In the genomic region with DNA sequence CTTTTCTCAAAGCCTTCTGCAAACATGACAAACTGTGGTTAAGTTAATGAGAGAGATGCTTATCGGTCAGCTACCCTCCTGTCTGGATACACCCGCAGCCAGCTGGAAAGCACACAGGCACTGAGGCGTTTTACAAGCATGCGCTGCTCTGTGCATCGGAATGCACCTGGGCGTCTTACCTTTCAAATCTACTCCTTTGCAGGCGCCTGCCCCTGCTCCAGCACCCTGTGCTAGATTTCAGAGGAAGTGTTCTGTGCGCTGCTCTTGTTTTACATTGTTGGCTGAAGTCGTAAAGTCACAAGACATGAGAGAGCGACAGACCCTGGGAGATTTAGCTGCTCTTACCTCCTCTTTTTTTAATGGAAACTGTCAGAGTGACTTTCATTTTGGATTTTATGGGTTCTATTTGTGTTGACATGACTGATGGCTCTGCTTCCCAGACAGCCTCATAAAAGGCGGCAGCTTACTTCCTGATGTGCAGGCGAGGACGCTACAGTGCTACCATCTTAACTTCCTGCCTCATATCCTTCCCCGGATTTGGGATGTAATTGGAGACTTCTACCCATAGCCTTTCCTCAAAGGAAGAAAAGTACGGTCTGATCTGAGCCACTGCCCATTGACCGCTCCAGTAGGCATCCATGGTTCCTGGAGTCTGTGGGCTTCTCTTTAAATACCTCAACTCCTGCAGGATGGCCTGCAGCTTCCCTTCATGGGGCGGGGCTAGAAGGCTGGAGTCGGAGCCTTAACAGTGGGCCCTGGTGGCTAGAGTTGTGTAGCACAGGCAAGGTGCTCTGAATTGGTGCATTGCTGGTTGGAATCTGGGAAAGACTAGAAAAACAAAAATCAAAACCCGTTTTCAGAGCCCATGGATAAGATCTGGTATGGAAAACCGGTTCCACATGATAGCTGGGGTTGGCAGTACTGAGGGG, we compare ENCODE assay signal across 8 mouse cellular contexts. TPM values are rescaled to one million over a fixed set of nuclear protein-coding genes. Genes with fewer than 3 reads are reported as not detected.
A peak's percentile ranks its signal among the peaks of the same experiment; 100 is the strongest.
DNase-seq lines count a peak whose midpoint lies in the region; ATAC-seq lines count a peak whose summit lies in the region.

No protein-coding gene starts in this region.

- H3K27ac ChIP-seq in liver, embryonic 11.5 days (ENCODE audit: low read depth, low read length): no peak overlapping the region
- H3K27ac ChIP-seq in neural tube, embryonic 15.5 days (replicated peaks): peak overlapping the region; percentile 24; the same call in 1 of the 2 replicates
- no peak overlapping the region for H3K27ac ChIP-seq in forebrain, embryonic 13.5 days

- no peak overlapping the region for H3K4me2 ChIP-seq in liver, embryonic 11.5 days
- H3K4me2 ChIP-seq in neural tube, embryonic 15.5 days: peak overlapping the region; percentile 34
- no peak overlapping the region for H3K4me2 ChIP-seq in forebrain, embryonic 13.5 days

- no peaks in the 10 kb centered on the region for H3K9me3 ChIP-seq in liver, embryonic 11.5 days (ENCODE audit: control insufficient read depth, low read length)
- H3K9me3 ChIP-seq in neural tube, embryonic 15.5 days (replicated peaks): no peaks in the 10 kb centered on the region
- H3K9me3 ChIP-seq in forebrain, embryonic 13.5 days (replicated peaks): no peaks in the 10 kb centered on the region

- no peaks in the 10 kb centered on the region for H3K4me1 ChIP-seq in liver, embryonic 11.5 days (replicated peaks; ENCODE audit: control insufficient read depth, insufficient read depth, low read length)
- H3K4me1 ChIP-seq in neural tube, embryonic 15.5 days: peaks cover 19% of the 10 kb centered on the region
- H3K4me1 ChIP-seq in forebrain, embryonic 13.5 days: peaks cover 4% of the 10 kb centered on the region; the same call in 1 of the 2 replicates

- no peak overlapping the region for H3K4me3 ChIP-seq in liver, embryonic 11.5 days (ENCODE audit: low read depth, low read length)
- no peak overlapping the region for H3K4me3 ChIP-seq in neural tube, embryonic 15.5 days (replicated peaks)
- H3K4me3 ChIP-seq in forebrain, embryonic 13.5 days: no peak overlapping the region

- no peaks in the 10 kb centered on the region for H3K27me3 ChIP-seq in liver, embryonic 11.5 days (replicated peaks; ENCODE audit: control insufficient read depth, insufficient read depth, low read length)
- no peaks in the 10 kb centered on the region for H3K27me3 ChIP-seq in neural tube, embryonic 15.5 days (replicated peaks)
- no peaks in the 10 kb centered on the region for H3K27me3 ChIP-seq in forebrain, embryonic 13.5 days

- 49% methylated on average over 20 of the region's 20 CpGs for WGBS in liver, embryonic 11.5 days
- 36% methylated on average over 20 of the region's 20 CpGs for WGBS in neural tube, embryonic 15.5 days
- 81% methylated on average over 20 of the region's 20 CpGs for WGBS in forebrain, embryonic 13.5 days

- DNase-seq in liver: peak; percentile 28
- DNase-seq in liver, embryonic 11.5 days (ENCODE audit: low spot score): no peak
- peak; percentile 79 for DNase-seq in embryo, embryonic 11 days
- DNase-seq in kidney, postnatal 36 days: peak; percentile 17 to 69
- no peak for DNase-seq in frontal cortex, postnatal 14 days (ENCODE audit: low spot score in 2 of 2)
- DNase-seq in frontal cortex, postnatal 25 days (ENCODE audit: low spot score in 2 of 2): no peak

- ATAC-seq in liver, embryonic 11.5 days (replicated peaks; ENCODE audit: low FRiP score): no peak
- no peak for ATAC-seq in neural tube, embryonic 15.5 days (ENCODE audit: low FRiP score)
- no peak for ATAC-seq in forebrain, embryonic 13.5 days

- H3K36me3 ChIP-seq in liver, embryonic 11.5 days (ENCODE audit: control insufficient read depth, insufficient read depth, low read length): no peaks in the 10 kb centered on the region
- no peaks in the 10 kb centered on the region for H3K36me3 ChIP-seq in neural tube, embryonic 15.5 days
- H3K36me3 ChIP-seq in forebrain, embryonic 13.5 days (ENCODE audit: poor library complexity, severe bottlenecking): no peaks in the 10 kb centered on the region

- no peak overlapping the region for H3K9ac ChIP-seq in liver, embryonic 11.5 days (ENCODE audit: low read depth, low read length)
- H3K9ac ChIP-seq in neural tube, embryonic 15.5 days (replicated peaks): no peak overlapping the region
- H3K9ac ChIP-seq in forebrain, embryonic 13.5 days: no peak overlapping the region

RNA-seq across cellular contexts. Expression of a gene that starts 40.9 kb away (rescaled TPM):
- polyA plus RNA-seq in liver, embryonic 11.5 days (2014; fragmentation: Nextera tagmentation; extraction: Ambion mirVana): 5.9 and 6.8 TPM in 2 replicates
- 6.8 and 7.9 TPM in 2 replicates for polyA plus RNA-seq in neural tube, embryonic 15.5 days (2015; fragmentation: Nextera tagmentation; extraction: Ambion mirVana)
- 5.2 and 6.0 TPM in 2 replicates for polyA plus RNA-seq in forebrain, embryonic 13.5 days (2015; fragmentation: Nextera tagmentation; extraction: Ambion mirVana)

Comparison
In these comparisons a context has a peak if more than half of its experiments do, and no peak if none do; other contexts are left out.
1. DNase-seq: peak in liver (single experiment), embryo, embryonic 11 days (single experiment) and kidney, postnatal 36 days (2 of 2); none in liver, embryonic 11.5 days (single experiment), frontal cortex, postnatal 14 days (0 of 2) and frontal cortex, postnatal 25 days (0 of 2).